Mouse (Mus musculus) left cerebral cortex, adult 8-10 months (tissue): ENCODE results near the gene Add3. TPM values are rescaled to one million over a fixed set of nuclear protein-coding genes. Genes with fewer than 3 reads are reported as not detected.

ENCODE experiments used
- DNase-seq, 2 experiments: peaks; one replicate each; pipeline ENCODE4 v3.0.0; 2022; ENCODE audit warnings: low spot score in 2 of 2
- total RNA-seq, 4 experiments: library from RNA; stranded (reverse); gene quantifications; 2 replicates each; pipeline ENCODE4 v1.2.4; 2022

The Add3 gene
- total RNA-seq, 4 experiments from 2014 or later: 101 to 107 (median 105) TPM

DNA sequence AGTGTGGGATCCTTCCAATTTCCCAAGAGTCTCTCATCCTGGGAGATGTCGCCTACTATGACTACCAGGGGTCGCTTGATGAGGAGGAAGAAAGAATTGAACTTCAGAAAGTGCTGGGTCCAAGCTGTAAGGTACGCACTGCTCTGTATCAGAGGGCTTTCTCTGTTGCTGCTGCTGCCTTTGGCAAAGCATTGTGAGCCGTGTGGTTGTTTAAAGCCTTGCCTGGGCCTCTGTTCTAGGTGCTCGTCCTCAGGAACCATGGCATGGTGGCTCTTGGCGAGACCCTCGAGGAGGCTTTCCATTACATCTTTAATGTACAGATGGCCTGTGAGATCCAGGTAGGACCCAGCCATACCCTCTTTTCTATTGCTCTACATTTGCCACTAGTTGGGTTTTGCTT, 93.3 kb downstream of the Add3 start:
- DNase-seq: no peak

DNA sequence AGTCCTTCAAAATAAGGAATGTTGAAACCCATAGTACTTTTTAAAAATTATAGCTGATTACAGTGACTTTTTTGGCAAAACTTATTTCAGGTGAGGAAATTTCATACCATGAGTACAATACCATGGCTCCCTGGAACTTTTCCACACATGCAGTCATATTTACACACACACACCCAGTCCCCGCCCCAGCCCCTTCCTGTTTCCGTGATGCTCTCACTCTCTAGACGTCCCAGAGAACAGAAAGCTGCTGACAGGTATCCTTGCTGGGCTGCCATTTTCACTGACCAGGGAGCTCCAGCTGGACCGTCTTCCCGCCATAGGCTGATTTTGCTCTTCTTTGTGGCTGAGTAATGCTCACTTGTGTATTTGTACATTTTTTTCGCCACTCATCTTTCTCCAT, 101.6 kb downstream of the Add3 start:
- DNase-seq: no peak

DNA sequence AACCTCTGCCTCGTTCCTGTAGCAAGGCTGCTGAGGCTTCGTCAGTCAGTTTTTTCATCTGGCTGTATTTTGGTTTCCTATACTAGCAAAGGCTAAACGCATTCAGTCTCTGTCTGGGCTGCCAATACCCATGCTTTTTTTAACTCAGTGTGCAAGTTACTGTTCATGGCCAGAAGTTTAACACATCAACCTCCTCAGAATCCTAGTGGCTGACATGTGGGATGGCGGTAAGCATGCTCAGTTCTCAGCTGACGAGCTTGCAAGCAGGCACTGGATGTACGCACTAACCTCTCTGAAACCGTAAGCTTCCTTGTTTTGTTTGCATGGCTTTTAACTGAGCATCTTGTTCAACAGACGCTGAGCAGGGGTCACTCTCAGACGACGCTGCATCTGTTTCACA, 103.7 kb downstream of the Add3 start:
- peak in 1 of 2 experiments; percentile 47 for DNase-seq

DNA sequence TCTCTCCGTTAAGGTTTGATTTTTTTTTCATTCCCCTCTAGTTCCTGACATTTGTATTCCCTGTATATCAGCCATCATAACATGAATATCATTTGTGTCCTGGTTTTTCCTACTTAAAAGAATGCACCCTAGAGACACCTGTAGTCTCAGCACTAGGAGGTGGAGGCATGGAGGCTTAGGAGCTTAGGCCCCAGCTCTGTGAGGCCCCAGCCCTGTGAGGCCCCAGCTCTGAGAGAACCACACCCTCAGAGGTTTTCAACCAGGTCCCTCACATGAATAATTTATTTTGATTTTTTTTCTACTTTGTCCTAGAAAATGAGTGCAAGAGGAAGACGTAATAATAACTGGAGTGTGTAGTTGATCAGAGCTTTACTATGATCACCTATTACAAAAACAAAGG, 107.3 kb downstream of the Add3 start:
- DNase-seq: no peak

DNA sequence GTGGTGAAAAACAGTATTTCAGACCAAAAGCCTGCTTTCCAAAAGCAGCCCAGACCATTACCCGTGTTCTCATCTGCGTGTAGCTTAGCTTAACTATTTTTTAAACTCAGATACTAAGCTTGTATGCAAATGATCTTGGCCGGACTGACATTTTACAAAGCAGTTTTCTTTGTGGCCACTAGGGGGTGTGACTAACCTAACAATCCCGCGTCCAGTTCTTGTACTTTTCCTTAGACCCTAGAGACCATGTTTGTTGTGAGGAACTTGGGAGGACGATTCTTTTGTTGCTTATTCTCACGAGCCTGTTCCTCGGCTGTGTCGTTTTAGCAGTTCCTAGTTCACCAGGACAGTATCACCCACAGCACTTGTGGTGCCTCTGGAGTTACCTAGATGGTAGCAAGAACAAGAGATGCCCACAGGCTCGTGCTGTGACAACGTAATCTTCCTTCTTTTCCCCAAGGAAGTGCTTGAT, 107.8 kb downstream of the Add3 start:
- peak in 1 of 2 experiments; percentile 29 for DNase-seq

DNA sequence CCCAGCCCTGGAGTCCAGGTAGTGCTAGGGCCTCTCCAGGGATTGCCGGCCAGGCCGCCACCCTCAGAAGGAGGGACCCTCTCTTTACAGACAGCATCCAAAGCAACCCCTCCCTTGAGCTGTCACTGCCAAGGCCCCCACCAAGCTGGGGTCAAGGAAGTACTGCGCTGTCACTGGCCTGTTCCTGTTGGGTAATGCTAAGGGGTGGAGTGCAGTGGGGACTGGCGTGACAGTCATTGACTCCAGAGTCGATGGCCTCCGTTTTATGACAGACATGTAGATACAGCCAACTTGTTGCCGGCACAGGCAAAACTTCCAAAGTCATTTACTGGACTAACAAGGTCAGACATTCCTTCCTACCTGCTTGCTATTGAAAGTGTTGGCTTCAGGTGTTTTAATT, 110.8 kb downstream of the Add3 start:
- no peak for DNase-seq

DNA sequence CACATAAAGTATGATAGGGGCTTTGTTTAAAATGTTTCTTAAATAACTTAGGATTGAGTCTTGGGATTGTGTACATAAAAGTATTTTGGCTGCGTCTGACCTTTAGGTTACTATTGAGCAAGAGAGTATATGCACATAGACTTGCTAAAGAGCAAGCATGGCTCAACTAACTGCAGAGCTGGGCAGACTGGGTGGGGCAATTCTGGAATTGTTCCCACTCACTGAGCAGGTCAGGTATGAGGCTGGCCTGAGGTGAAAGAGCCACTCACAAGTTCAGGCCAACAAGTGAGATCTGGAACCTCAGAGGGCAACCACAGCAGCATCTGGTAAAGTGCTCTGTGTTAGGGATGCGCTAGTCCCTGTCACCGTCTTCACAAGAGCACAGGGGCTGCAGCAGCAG, 111.4 kb downstream of the Add3 start:
- no peak for DNase-seq

DNA sequence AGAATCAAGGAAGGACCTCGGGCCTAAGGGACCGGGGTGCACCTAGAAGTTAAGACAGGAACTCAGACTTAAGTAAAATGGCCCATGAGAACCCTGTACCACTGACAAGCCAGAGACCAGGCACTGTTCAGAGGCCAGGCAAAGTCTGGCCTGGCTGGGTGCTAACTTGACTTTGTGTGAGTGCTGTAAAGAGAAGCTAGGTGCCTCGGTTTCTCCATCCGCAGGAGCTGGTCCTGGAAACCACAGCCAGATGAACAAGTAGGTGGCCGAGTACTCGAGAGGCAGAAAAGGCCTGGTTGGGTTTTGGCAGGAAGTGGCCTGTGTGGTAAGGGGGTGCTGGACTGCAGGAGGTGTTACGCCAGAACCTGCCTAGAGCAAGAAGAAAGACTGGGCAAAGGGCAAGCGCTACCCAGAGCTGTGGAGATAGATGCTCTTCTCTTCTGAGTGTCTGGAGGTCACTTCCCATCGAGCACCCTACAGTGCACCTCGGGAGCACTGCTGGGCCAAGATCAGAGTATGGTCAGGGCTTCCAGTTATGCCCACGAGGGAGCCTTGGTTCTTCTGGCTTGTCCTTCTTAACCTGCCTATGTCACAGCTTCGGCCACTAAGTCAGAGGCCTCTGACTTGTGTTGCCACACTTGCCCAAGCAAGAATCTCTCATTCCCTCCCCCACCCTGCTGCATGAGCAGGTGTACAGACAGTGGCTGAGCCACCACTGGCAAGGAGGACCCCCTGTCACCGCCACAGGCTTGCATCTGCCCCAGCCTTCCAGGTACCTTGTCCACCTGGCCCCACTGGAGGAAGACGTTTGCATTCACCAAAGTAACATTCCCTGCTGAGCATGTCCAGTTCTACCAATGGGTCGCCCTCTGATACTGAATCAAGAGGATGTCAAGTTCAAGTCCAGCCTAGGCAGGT, 112.1 kb downstream of the Add3 start:
- DNase-seq: no peak

DNA sequence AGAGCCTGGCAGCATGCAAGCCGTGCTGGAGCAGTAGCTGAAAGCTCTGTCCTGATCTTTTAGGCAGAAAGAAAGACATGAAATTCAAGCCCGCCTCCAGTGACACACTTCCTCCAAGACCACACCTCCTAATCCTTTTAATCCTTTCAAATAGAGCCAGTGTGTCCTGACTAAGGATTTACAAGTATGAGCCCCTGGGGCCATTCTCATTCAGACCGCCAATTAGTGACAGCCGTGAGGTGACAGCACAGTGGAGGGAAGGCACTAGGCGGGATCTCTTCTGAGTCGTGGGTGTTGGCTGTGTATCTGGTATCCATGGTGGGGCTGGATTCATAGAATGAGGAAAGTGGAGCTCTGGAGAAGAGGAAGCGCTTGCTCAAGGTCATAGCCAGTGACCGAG, 116.1 kb downstream of the Add3 start:
- no peak for DNase-seq

DNA sequence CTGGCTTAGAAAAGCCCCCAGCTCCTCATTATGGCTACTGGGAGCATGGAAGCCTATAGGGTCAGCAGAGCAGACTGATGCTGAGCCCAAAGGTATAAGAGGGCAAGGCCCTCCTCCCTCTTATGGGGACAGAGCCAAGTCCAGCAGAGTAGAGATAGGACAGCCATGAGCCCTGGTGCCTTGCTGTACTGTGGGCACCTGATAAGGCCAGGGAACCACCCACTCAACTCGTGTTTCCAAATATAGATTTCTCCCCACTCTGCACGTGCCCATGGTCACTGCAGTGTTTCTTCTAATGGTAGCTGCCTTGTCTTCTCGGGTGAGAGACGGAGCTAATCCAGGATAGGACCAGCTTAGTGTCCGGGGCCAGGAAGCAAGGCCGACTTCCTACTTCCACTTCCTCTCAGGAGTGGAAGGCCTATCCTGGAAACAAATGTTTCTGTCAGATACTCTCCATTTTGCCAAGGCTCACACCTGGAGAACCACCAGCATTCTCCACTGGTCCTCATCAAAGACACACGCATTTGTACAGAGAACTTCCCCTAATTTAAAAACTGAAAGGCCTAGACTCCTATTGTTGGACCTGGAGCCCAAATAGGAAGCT, 116.8 kb downstream of the Add3 start:
- no peak for DNase-seq

DNA sequence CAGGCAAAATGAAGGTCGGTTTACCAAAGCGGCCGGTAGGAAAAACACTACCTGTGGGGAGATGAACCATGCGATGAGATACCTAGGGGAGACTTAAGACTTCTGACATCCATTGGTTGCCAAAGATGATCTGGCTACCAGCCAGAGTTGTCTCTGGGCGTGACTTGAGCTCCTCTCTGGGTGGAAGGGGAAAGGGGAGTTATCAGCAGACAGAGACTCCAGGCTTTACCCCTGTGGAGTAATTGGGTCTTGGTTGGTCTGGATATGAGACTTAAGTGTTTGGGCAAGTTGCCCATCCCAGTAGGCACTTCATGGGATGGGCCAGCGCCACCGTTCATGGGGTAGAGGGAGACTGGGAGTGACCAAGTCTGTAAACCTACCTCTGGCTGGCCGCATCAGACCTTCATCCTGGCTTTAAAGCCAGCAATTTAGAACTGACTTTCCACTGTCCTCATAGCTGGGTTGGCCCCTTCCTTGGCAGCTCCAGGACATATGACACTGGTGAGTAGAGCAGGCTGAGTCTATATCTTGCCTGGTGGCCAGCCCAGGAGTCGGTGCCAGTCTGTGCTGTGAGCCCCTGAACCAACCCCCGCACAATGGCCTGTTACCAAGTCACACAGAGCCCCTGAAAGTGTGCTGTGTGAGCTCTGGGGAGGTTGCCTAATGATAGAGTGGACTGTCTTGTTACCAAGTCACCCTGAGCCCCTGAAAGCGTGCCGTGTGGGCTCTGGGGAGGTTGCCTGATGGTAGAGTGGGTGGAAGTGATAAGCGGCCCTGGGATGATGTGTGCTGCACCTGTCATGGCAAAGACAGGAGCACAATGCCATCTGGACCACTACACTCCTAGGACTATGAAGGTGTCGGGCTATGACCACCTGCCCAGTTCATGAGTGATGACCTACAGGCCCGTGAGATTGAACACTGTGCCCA, 117.7 kb downstream of the Add3 start:
- no peak for DNase-seq

DNA sequence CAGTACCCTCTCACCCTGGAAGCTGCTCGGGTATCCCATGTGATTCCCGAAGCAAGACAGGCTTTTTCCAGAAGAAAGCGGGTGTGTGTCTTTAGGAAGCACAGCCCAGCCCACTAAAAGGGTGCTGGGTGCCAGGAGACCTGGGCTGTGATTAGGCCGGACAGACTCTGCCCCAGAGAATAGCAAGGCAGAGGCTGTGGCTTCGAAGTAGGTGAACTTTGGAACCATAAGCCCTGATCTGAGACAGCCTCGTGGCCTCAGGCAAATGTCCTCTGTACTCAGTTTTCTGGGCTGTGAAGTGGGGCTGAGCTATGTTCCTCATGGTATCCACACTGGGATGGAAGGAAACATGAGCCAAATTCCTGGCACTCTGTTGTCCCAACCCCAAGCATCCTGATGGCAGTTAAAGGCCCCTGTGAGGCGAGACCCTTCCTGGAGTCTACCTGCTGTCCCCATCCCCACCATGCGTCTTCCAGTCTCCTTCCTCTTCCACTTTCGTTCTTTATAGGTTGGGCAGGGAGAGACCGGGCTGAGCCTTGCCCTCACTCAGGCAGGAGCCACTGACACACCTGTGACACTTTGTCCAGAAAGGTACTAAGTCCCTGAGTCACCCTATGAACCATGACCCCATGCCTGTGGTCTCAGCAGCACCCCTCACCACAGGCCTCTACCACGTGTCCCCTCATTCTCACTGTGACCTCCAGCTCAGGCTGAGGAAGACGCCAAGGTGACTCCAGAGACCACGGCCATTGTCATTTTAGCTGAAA, 118.7 kb downstream of the Add3 start:
- no peak for DNase-seq

DNA sequence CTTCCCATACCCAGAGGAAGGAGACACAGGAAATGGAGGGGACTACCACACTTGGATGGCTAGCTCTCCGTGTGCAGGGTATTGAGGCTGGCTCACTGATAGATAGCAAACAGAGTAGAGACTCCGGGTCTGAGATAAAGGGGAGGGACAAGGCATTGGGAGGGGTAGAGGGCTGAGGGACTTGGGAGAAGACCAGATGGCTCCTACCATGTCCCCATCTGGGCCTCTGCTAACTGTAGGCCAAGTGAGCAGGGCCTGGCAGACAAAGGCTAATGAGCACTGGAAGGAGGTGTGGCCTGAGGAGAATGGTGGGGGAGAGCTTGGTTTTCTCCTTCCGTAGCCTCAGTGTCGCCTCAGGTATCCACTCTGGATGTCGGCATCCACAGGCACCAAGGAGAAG, 119.3 kb downstream of the Add3 start:
- no peak for DNase-seq

DNA sequence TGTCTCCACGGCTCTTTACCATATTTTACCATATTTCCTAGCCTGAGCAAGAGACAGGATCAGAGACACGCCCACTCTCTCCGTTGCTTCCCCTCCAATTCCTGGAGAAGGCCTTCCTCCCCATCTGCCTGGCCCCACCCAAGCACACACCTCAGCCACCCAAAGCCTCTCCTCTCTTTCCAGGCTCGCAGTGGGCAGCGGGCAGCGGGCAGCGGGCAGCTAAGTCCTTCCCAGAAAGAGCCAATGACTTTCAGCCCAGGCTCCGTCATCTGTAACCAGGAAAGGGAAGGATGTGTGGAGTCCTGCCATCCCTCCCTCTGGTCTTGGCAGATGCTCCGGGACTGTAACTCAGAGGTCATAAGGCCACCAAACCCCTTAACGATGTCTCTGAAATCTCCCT, 120.0 kb downstream of the Add3 start:
- no peak for DNase-seq

DNA sequence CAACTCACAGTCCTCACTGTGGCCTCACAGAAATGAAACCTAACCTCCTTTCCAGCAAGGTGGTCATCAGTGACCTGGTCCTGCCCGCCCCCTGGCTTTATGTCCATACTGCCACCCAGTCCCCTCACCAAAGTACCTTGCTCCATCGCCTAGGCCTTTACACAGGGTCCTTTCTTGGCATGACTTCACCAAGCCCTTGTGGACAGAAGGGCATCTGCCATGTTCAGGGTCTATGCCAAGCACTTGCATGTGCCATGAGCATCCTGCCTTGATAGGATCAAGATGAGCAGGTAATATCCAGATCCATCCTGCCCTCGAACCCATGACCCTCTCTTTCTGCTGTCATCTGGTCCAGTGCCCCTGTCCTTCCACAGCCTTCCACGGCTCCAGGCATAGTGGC, 120.6 kb downstream of the Add3 start:
- DNase-seq: no peak

DNA sequence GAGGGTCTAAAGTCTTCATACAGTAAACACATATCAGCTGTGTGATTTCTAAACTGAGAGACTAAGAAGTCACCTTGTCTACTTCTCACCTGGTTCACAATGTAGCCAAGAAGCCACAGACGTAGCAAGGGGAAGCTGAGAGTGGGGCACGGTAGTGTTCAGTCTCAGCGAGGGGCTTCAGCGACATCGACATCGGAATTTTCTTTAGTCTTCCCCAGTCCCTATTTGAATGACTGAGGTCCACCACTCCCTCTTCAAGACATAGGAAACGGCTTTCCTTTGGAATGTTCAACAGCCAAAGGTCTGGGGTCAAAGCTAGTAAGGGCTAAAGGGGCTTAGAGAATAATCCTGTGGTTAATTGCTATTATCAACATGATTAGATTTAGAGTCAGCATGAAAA, 121.8 kb downstream of the Add3 start:
- DNase-seq: no peak

DNA sequence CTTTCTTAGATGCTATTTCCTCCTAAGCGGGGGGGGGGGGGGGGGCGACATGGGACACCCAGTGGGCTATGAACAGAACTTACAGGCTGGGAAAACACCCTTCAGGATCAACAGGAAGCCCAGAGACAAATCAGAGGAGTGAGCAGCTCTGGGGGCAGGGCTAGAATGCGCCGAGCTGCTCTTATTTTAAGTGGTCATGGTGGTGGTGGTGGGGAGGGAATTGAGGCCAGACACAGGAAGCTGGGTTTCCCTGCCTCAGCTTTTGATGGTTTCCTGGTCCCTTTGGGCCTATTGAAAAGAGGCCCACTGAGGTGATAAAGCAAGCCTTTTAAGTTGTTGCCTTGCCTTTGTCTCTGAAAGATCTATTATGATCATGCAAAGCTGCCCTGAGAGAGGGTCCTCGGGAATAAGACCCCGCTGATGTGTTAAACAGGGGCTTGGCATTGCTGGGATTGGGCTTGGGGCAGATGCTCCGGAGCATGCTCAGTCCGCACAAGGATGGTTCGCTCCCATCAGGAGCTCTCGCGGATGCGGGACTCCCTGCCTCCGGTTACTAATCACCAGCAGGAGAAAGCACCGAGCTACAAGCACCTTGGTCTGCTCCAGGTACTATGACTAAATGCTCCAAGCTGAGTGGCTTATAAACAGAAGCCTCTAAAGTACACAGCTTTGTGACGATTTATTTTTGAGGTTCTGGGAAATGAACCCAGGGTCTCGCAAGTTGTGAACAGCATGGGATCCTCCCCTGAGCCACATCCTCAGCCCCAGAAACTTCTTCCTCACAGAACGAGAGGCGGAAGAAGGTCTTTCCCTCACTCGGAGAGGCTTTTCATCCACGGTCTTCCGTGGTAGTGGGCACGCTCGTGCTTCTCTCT, 123.9 kb downstream of the Add3 start:
- no peak for DNase-seq

DNA sequence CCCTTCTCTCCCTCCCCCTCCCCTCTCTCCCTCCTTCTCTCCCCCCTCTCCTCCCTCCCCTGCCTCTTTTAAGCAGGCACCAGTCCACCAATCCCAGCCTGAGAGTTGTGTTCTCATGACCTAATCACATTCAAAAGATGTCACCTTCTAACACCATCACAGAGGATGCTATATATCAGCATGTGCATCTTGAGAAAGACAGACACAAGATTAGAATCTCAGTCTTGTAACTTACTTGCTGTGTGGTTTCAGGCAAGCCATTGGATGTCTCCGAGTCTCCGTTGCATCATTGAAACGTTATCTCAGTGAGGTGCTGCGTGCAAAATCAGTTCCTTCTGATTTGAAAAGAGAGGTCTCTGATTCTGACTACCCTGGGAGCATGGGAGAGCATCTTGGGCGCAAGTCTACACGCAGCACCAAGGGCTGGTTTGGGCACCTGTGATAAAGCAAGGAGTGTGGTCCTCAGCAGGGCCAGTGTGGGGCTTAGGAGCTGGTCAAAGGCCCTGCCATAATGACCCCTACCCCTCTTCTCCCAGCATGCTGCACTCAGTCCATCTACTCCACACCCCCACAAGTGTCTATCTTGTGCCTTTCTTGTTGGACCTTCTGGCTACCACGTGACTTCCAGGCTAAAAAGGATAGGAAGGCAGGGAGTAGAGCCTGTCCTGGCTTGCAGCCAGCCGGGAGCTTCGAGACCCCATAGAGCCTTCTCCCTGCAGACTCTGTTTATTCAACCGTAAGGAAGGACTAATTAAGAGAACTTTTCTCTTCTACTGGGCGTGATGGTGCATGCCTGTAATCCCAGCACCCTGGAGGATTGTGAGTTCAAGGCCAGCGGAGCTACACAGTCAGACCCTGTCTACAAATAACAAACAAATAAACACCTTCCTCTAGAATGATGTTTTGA, 124.8 kb downstream of the Add3 start:
- DNase-seq: no peak

DNA sequence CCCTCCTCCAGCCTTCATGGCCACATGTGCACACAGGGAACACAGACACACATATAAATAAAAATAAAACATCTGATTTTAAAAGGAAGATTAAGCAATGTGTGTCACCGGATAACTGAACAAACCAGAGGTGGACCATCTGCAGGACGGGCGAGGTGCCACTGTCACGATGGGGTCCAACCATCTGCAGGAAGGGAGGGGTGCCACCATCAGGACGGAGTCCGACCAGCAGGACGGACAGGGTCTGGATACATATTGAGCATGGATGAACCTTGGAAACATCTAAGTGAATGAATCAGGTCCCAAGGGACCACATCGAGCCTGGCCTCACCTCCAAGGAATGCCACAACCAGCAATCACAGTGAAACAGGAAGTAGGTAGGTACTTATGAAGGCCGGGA, 127.1 kb downstream of the Add3 start:
- DNase-seq: no peak
